20 mouse cellular contexts compared by ENCODE assay signal in the genomic region with DNA sequence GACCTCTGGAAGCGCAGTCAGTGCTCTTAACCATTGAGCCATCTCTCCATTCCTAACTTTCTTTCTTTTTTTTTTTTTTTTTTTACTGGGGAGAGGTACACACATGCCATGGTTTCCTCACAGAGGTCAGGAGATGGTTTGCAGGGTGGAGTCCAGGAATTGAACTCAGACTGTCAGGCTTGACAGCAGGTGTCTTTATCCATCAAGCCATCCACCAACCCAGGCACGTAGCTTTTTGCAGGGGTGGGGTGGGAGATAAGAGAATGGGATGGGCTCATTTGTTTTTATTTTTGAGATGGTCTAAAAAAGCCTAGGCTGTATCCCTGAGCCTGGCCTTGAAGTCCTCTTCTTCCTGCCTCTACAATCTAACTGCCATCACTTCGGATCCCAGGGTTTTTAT.
"Had no signal": no experiment of that assay in that cellular context is flagged by ENCODE, and none has a peak within 500 bp of the region (broad histone marks: within the 10 kb centered on the region; RNA-seq: fewer than 3 reads in every experiment).

No protein-coding gene starts in this region.

- H3K27ac ChIP-seq: kidney, postnatal 0 days; layer of hippocampus, adult 2 months; left cerebral cortex, adult 2 months; stomach, postnatal 0 days had no signal

- H3K4me3 ChIP-seq: layer of hippocampus, adult 2 months; left cerebral cortex, adult 2 months had no signal

- H3K4me2 ChIP-seq: midbrain, embryonic 11.5 days had no signal

- ATAC-seq: inflammation-experienced regulatory T-cells, adult 6 months; intestine, embryonic 16.5 days had no signal

- DNase-seq: kidney, adult 18-20 months; kidney, postnatal 25 days; layer of hippocampus, adult 9-11 months; layer of hippocampus, postnatal 36 days; lung, adult 2 months; lung, postnatal 14 days; lung, postnatal 4 days; midbrain, embryonic 14.5 days; right cerebral cortex, postnatal 14 days; right cerebral cortex, postnatal 4 days; thymus, adult 2 months; thymus, postnatal 14 days; thymus, postnatal 4 days had no signal
